Mouse (Mus musculus): ENCODE data around the gene Fbxo28. TPM values are rescaled to one million over a fixed set of nuclear protein-coding genes. Genes with fewer than 3 reads are reported as not detected.
A peak's percentile ranks its signal among the peaks of the same experiment; 100 is the strongest.
"Not testable (repeated sequence)": the region's sequence is repeated elsewhere in the genome, so short reads cannot be mapped to it uniquely, and the experiment has no call there.

Gene Fbxo28
- polyA plus RNA-seq, 1 experiment from 2014 or later: 4.9 TPM

GRCm38 (mm10) chr1:182302176-182302870, 39.1 kb downstream of the Fbxo28 start:
- WGBS (ENCODE audit: insufficient replicate concordance): 60% methylated on average over 6 of the region's 6 CpGs
- no peak overlapping the region for H3K4me3 ChIP-seq (ENCODE audit: low read depth, low read length)
- ATAC-seq (no peak), DNase-seq (no peak)
- no peaks in the 10 kb centered on the region for H3K27me3 ChIP-seq (ENCODE audit: insufficient read depth, low read length)
- no peak overlapping the region for H3K4me2 ChIP-seq (ENCODE audit: low read depth, low read length)
- TF ChIP-seq EP300 (IDR thresholded peaks at IDR 0.05; ENCODE audit: low read depth) (no peak), CTCF (IDR thresholded peaks at IDR 0.05; ENCODE audit: low read depth) (no peak)
- H3K36me3 ChIP-seq (replicated peaks; ENCODE audit: insufficient read depth, low read length): no peaks in the 10 kb centered on the region
- H3K9ac ChIP-seq (replicated peaks): no peak overlapping the region
- H3K27ac ChIP-seq (ENCODE audit: low read depth): no peak overlapping the region
- H3K4me1 ChIP-seq (ENCODE audit: insufficient read depth): no peaks in the 10 kb centered on the region
- H3K9me3 ChIP-seq (ENCODE audit: low read length): no peaks in the 10 kb centered on the region

DNA sequence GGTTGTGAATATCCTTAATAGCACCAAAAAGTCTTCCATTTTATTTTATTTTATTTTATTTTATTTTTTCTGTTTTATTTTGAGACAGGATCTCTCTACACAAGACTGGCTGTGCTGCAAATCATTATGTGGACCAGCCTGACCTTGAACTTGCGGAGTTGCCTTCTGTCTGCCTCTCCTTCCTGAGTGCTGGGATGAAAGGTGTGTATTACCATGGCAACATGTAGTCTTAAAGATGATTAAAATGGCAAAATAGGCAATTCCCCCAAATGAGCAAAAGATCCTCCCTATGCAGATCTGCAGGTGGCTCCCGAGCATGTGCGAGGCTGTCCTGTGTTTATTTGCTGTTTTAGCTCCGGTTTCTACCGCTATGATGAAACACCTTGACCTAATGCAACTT, 43.6 kb downstream of the Fbxo28 start:
- no peak overlapping the region for H3K4me3 ChIP-seq (ENCODE audit: low read depth, low read length)
- H3K4me1 ChIP-seq (ENCODE audit: insufficient read depth): no peaks in the 10 kb centered on the region; the same call in 1 of the 2 replicates
- no peaks in the 10 kb centered on the region for H3K9me3 ChIP-seq (ENCODE audit: low read length)
- WGBS (ENCODE audit: insufficient replicate concordance): 91% methylated on average over 5 of the region's 5 CpGs
- TF ChIP-seq EP300 (IDR thresholded peaks at IDR 0.05; ENCODE audit: low read depth): no peak
- no peak for TF ChIP-seq CTCF (IDR thresholded peaks at IDR 0.05; ENCODE audit: low read depth)
- DNase-seq: no peak
- H3K4me2 ChIP-seq (ENCODE audit: low read depth, low read length): no peak overlapping the region
- H3K36me3 ChIP-seq (replicated peaks; ENCODE audit: insufficient read depth, low read length): no peaks in the 10 kb centered on the region
- no peak overlapping the region for H3K27ac ChIP-seq (ENCODE audit: low read depth)
- ATAC-seq: no peak
- H3K9ac ChIP-seq (replicated peaks): no peak overlapping the region
- no peaks in the 10 kb centered on the region for H3K27me3 ChIP-seq (ENCODE audit: insufficient read depth, low read length)

GRCm38 (mm10) chr1:182297246-182297645, 44.2 kb downstream of the Fbxo28 start:
- Histone ChIP-seq H3K36me3 (replicated peaks; ENCODE audit: insufficient read depth, low read length) (no peaks in the 10 kb centered on the region), H3K4me2 (ENCODE audit: low read depth, low read length) (no peak overlapping the region), H3K4me3 (ENCODE audit: low read depth, low read length) (no peak overlapping the region), H3K4me1 (ENCODE audit: insufficient read depth) (peaks cover 2% of the 10 kb centered on the region), H3K9me3 (ENCODE audit: low read length) (no peaks in the 10 kb centered on the region), H3K9ac (replicated peaks) (no peak overlapping the region), H3K27ac (ENCODE audit: low read depth) (no peak overlapping the region), H3K27me3 (ENCODE audit: insufficient read depth, low read length) (no peaks in the 10 kb centered on the region)
- no peak for ATAC-seq
- 86% methylated on average over 3 of the region's 3 CpGs for WGBS (ENCODE audit: insufficient replicate concordance)
- TF ChIP-seq EP300 (IDR thresholded peaks at IDR 0.05; ENCODE audit: low read depth) (no peak), CTCF (IDR thresholded peaks at IDR 0.05; ENCODE audit: low read depth) (no peak)
- no peak for DNase-seq

DNA sequence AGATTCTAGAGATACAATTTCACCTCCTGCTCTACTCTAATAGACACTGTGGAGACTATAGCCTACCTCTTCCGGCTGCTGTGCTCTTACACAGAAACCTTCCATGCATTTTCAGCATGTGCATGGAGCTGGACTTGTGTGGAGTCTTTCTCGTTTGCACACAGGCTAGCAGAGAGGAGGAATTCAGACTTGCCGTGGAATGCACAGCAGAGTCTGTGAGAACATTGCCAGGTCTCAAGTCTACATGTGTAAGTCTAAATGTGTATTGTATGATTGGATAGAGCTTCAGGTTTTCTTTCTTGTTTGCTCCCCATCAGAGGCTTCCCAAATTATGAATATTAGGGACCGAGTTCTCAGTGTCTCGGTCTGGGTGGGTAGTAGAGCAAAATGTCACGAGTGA, 44.6 kb downstream of the Fbxo28 start:
- Histone ChIP-seq H3K36me3 (replicated peaks; ENCODE audit: insufficient read depth, low read length) (no peaks in the 10 kb centered on the region), H3K9ac (replicated peaks) (no peak overlapping the region)
- 77% methylated on average over 6 of the region's 6 CpGs for WGBS (ENCODE audit: insufficient replicate concordance)

GRCm38 (mm10) chr1:182296141-182296540, 45.3 kb downstream of the Fbxo28 start:
- H3K4me2 ChIP-seq (ENCODE audit: low read depth, low read length): no peak overlapping the region
- no peak overlapping the region for H3K4me3 ChIP-seq (ENCODE audit: low read depth, low read length)
- TF ChIP-seq EP300 (IDR thresholded peaks at IDR 0.05; ENCODE audit: low read depth) (no peak), CTCF (IDR thresholded peaks at IDR 0.05; ENCODE audit: low read depth) (no peak)
- 72% methylated on average over 6 of the region's 6 CpGs for WGBS (ENCODE audit: insufficient replicate concordance)
- no peak overlapping the region for H3K27ac ChIP-seq (ENCODE audit: low read depth)
- no peaks in the 10 kb centered on the region for H3K27me3 ChIP-seq (ENCODE audit: insufficient read depth, low read length)
- DNase-seq (no peak), ATAC-seq (no peak)
- H3K9ac ChIP-seq (replicated peaks): no peak overlapping the region
- no peaks in the 10 kb centered on the region for H3K9me3 ChIP-seq (ENCODE audit: low read length)
- peaks cover 8% of the 10 kb centered on the region for H3K4me1 ChIP-seq (ENCODE audit: insufficient read depth)
- no peaks in the 10 kb centered on the region for H3K36me3 ChIP-seq (replicated peaks; ENCODE audit: insufficient read depth, low read length)

More for the DNA sequence above, 44.6 kb downstream of the Fbxo28 start:
- TF ChIP-seq CTCF (IDR thresholded peaks at IDR 0.05; ENCODE audit: low read depth): no peak
- TF ChIP-seq EP300 (IDR thresholded peaks at IDR 0.05; ENCODE audit: low read depth): no peak
- DNase-seq: no peak
- Histone ChIP-seq H3K4me3 (ENCODE audit: low read depth, low read length) (no peak overlapping the region), H3K27ac (ENCODE audit: low read depth) (no peak overlapping the region), H3K4me1 (ENCODE audit: insufficient read depth) (peaks cover 7% of the 10 kb centered on the region), H3K9me3 (ENCODE audit: low read length) (no peaks in the 10 kb centered on the region), H3K27me3 (ENCODE audit: insufficient read depth, low read length) (no peaks in the 10 kb centered on the region), H3K4me2 (ENCODE audit: low read depth, low read length) (no peak overlapping the region)
- ATAC-seq: no peak

- H3K9me3 ChIP-seq (ENCODE audit: low read length): no peaks in the 10 kb centered on the region
- 36% methylated on average over 4 of the region's 4 CpGs for WGBS (ENCODE audit: insufficient replicate concordance)
- DNase-seq: no peak
- peaks cover 8% of the 10 kb centered on the region for H3K4me1 ChIP-seq (ENCODE audit: insufficient read depth)
- no peak overlapping the region for H3K4me3 ChIP-seq (ENCODE audit: low read depth, low read length)
- TF ChIP-seq EP300 (IDR thresholded peaks at IDR 0.05; ENCODE audit: low read depth) (peak; percentile 22; the same call in 1 of the 2 replicates), CTCF (IDR thresholded peaks at IDR 0.05; ENCODE audit: low read depth) (no peak)
- H3K27ac ChIP-seq (ENCODE audit: low read depth): no peak overlapping the region
- H3K27me3 ChIP-seq (ENCODE audit: insufficient read depth, low read length): no peaks in the 10 kb centered on the region
- no peak overlapping the region for H3K9ac ChIP-seq (replicated peaks)
- peak; percentile 48; the same call in 1 of the 2 replicates for ATAC-seq
- H3K4me2 ChIP-seq (ENCODE audit: low read depth, low read length): no peak overlapping the region
- no peaks in the 10 kb centered on the region for H3K36me3 ChIP-seq (replicated peaks; ENCODE audit: insufficient read depth, low read length)
Measured at GRCm38 (mm10) chr1:182292291-182292690, 49.1 kb downstream of the Fbxo28 start.

GRCm38 (mm10) chr1:182290741-182291140, 50.7 kb downstream of the Fbxo28 start:
- not testable (repeated sequence) for DNase-seq; H3K36me3 ChIP-seq (replicated peaks; ENCODE audit: insufficient read depth, low read length); H3K9ac ChIP-seq (replicated peaks); H3K9me3 ChIP-seq (ENCODE audit: low read length); H3K4me1 ChIP-seq (ENCODE audit: insufficient read depth); H3K27me3 ChIP-seq (ENCODE audit: insufficient read depth, low read length); H3K27ac ChIP-seq (ENCODE audit: low read depth); ATAC-seq
- Histone ChIP-seq H3K4me2 (ENCODE audit: low read depth, low read length) (peak overlapping the region; percentile 2; the same call in 1 of the 2 replicates), H3K4me3 (ENCODE audit: low read depth, low read length) (0 out of 2 replicates have a peak overlapping the region, but pooled peaks have one; percentile 15)
- 80% methylated on average over 3 of the region's 3 CpGs for WGBS (ENCODE audit: insufficient replicate concordance)

Measured in liver, postnatal 0 days (tissue).